Mouse (Mus musculus) spleen, adult 12 weeks (tissue): ENCODE data around the gene Tmem106c.

Experiments used
- DNase-seq: peaks from one replicate; pipeline ENCODE4 v3.0.0; 2022; ENCODE audit warnings: low spot score

Tmem106c gene

GRCm38 (mm10) chr15:97952889-97953189 lies 11.2 kb upstream of the Tmem106c start:
- DNase-seq = no peak

GRCm38 (mm10) chr15:97954671-97955070 lies 9.3 kb upstream of the Tmem106c start:
- DNase-seq = no peak

- no peak for DNase-seq
These were observed 8.7 kb upstream of the Tmem106c start for GRCm38 (mm10) chr15:97955286-97955685.

- DNase-seq = no peak
These were observed 8.3 kb upstream of the Tmem106c start for GRCm38 (mm10) chr15:97955742-97956141.

GRCm38 (mm10) chr15:97956416-97956815 lies 7.6 kb upstream of the Tmem106c start:
- DNase-seq = no peak

- DNase-seq = no peak
These were observed 541 bp upstream of the Tmem106c start for GRCm38 (mm10) chr15:97963329-97963988.

GRCm38 (mm10) chr15:97964836-97965187 lies 812 bp downstream of the Tmem106c start:
- no peak for DNase-seq

- no peak for DNase-seq
These were observed 1.5 kb downstream of the Tmem106c start for GRCm38 (mm10) chr15:97965311-97966045.

- DNase-seq = no peak
These were observed 6.3 kb downstream of the Tmem106c start for GRCm38 (mm10) chr15:97970299-97970698.

GRCm38 (mm10) chr15:97972580-97972979 lies 8.6 kb downstream of the Tmem106c start:
- no peak for DNase-seq

GRCm38 (mm10) chr15:97973248-97974005 lies 9.4 kb downstream of the Tmem106c start:
- DNase-seq = no peak

GRCm38 (mm10) chr15:97981560-97981959 lies 17.6 kb downstream of the Tmem106c start:
- no peak for DNase-seq

- DNase-seq = no peak
These were observed 25.5 kb downstream of the Tmem106c start for GRCm38 (mm10) chr15:97989544-97989943.

- no peak for DNase-seq
These were observed 26.1 kb downstream of the Tmem106c start for GRCm38 (mm10) chr15:97990124-97990523.

GRCm38 (mm10) chr15:97990721-97991120 lies 26.7 kb downstream of the Tmem106c start:
- DNase-seq = no peak

GRCm38 (mm10) chr15:97991285-97991895 lies 27.4 kb downstream of the Tmem106c start:
- DNase-seq = no peak

- no peak for DNase-seq
These were observed 28.2 kb downstream of the Tmem106c start for GRCm38 (mm10) chr15:97992027-97992711.

GRCm38 (mm10) chr15:97992712-97993286 lies 28.8 kb downstream of the Tmem106c start:
- peak; percentile 17 for DNase-seq

- no peak for DNase-seq
These were observed 32.8 kb downstream of the Tmem106c start for GRCm38 (mm10) chr15:97996716-97997256.

- DNase-seq = no peak
These were observed 35.5 kb downstream of the Tmem106c start for GRCm38 (mm10) chr15:97999546-97999945.

GRCm38 (mm10) chr15:97999991-98000390 lies 36.0 kb downstream of the Tmem106c start:
- DNase-seq = no peak
